Mouse (Mus musculus): ENCODE data around the gene Il1r2. TPM values are rescaled to one million over a fixed set of nuclear protein-coding genes. Genes with fewer than 3 reads are reported as not detected.

Gene Il1r2
- total RNA-seq, 2 experiments from 2014 or later = not detected

DNA sequence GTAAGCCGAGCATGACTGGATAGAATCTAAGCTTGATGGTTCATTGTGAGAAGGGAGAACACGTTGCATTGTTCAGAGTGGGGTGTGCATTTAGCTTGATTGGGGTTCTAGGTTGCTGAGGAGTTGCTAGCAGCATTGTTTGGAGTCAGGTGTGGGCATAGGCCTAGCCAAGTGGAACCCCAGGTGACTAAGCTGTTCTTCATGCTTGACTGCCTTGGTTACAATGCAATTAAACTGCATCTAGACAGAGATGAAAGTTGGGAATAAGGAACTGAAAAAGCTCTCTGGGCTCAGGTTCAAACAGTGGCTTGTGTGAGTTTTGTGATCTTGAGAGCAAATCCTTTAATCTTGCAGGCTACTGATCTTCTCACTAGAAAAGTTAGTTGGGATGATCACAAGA lies 55.4 kb downstream of the Il1r2 start:
- no peak for DNase-seq (ENCODE audit: low spot score in 2 of 2)

DNA sequence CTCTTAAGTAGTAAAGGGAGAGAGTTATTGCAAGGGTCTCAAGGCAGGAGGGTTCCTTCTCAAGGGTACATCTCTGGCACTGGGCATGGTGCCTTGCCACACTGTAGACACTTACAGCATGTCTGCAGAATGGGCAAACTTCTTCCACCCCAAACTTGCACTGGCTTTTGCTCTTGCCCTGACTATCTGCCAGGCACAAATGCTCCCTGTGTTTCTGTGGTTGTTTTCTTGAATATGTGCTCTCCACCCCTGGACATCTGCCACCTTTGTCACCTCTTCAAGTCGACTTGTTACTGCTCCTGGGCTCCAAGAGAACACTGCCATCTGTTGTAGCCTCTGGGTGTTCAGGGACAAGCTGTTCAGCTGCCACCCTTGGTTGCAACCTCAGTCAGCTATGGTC lies 57.8 kb downstream of the Il1r2 start:
- no peak for DNase-seq (ENCODE audit: low spot score in 2 of 2)

DNA sequence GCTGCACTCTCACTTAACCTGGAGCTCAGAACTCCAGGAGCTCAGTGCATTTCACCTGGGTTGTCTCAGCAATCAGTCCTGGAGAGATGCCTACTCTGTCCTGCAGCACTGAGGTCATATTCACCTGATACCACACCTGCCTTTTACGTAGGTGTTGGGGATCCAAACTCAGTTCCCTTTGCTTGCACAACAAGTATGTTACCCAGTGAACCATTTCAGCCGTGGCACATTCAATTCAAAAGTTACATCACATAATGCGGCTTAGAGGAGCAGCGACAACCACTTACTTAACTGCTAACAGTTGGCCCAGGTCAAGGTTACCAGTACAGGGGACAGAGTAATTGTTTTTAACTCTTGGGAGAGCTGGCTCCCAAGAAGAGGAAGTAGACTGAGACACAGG lies 58.8 kb downstream of the Il1r2 start:
- DNase-seq (ENCODE audit: low spot score in 2 of 2) = no peak

DNA sequence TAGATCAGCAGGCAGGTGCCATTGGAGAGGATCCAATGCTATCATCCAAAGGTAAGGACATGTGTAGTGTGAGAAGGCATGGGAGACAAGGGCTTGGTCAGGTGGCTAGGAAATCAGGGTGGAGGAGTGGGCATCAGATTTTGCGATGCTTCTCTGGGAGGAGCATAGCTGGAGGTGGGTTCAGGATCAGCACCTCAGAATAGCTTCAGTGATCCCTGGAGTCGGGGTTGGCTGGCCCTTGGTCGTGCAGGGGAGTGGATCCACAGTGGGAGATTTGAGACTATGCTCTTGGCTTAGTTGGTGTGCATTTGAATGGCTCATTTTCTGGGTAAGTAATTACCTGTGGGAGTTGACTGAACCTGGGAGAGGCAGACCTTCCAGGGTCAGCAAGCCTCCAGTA lies 59.7 kb downstream of the Il1r2 start:
- DNase-seq (ENCODE audit: low spot score in 2 of 2) = no peak

DNA sequence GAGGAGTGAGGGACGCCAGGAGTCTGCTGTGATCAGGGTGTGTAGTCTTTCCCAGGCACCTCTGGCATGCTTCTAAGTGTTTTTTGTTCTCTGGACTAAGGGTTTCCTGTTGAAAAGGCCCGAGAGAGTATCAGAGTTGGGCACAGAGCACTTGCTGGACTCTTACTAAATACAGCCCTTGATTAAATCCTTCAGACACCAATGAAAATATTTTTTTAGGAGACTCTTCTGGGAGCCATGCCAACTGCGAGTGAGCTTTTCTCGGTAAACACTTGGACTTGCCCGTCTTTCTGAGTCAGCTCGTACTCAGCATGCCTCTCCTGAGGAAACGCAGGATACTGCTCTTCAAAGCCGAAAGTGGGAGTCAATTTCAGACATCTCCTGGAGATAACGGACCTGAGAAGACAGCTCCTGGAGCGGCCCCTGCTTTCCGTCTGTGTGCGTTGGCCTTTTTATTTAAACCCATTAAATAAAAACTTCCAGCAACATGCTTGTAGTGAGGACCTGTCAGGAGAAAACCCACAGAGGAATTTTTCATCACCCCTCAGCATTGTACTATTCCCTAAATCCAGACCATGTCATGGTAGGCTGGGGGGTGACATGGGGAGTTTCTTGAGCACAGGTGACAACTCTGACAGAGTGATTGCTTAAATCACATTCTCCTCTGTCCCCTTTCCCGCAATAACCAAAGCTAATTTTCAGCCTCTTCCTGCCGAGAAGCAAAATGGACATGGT lies 66.1 kb downstream of the Il1r2 start:
- DNase-seq (ENCODE audit: low spot score in 2 of 2) = peak; percentile 47 to 74

DNA sequence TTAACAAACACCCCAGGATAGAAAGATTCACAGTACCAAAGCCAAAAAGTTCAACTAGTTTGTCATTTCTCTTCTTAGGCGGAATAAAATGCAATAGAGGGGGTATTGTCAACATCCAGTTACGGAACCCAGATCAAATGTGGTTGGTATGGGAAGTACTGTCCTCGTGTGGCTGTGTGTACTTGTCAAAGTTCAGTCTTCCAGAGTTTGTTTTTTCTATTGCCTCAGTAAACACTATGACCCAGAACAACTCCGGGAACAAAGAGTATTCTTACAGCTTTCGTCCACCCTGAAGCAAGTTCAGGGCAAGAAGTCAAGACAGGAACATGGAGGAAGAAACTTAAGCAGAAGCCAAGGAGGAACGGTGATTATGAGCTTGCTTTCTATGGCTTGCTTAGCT lies 82.2 kb downstream of the Il1r2 start:
- DNase-seq (ENCODE audit: low spot score in 2 of 2) = no peak

DNA sequence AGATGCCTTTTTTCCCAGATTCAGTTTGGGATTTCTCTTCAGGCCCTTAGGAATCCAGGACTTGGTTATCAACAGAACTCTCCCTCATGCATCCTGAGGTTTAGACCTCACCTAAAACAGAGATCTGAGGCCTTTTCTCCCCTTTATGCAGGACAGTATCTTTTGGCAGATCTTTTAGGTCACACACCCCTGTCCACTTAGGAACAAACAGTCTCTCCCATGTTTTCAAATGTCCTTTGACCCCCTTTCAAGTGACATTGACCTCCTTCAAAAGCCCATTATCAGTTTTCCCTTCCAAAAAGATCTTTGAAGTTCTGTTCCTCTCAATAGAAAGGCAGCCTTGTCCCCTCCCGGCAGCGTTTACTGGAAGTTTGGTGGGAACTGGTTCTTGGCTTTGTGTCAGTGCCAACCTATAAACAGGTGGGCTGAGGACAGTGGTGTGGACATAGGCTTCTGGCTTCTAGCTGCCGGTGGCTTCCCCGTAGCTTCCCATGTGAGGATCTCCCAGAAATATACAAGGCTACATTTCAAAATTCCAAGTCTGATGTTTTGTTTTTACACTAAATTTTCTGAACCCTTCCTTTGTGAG lies 89.5 kb downstream of the Il1r2 start:
- DNase-seq (ENCODE audit: low spot score in 2 of 2) = no peak

DNA sequence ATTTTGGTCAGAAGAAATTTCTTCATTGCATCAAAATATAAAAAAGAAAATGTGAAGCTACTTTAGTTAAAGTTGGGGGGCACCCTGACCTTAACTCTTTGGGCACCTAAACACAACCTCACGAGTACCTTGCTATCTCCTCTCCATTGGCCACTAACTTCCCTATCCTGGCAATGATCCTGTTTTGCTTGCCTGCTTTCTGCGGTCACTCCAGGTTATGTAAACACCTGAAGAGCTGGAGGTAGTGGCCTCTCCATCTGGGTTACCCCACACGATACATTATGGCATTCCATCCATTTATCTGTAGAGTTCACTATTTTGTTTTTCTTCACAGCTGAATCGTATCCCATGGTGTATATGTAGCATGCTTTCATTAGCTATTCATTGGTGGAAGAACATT lies 90.5 kb downstream of the Il1r2 start:
- DNase-seq (ENCODE audit: low spot score in 2 of 2) = no peak

DNA sequence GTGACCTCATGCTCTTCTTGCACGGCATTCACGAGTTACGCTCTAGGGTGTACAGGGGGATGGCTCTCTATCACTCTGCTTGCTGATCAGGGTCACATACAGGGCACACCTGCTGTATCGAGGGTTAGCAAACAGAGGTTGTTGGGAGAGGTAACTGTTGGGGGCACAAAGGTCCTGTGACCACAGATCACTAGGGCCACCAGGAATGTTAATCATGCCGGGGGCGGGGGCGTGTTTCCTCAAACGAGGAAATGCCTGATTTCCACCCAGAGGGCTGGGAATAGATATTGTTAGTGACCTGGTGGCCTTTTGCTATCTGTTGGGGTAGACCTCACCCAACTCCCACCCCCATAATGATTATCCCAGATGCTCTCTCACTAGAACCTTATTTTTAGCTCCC lies 93.7 kb downstream of the Il1r2 start:
- no peak for DNase-seq (ENCODE audit: low spot score in 2 of 2)

DNA sequence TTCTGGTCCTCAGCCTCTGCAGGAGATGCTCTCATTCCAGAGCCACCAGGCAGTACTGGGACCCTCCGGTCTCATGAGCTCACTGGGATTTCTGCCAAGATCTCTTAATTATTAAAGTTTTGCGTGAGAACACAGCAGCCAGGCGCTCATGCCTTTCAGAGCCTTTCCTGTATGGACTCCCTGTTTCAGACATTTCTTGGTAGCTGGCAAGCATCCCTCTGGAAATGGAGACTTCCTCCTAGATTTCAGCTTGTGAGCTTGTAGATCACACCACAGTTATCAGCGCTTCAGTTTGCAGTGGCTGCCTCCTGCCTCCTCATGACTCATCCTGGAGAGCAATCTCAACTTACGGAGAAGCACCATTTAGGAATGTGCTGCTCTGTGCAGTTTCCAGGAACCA lies 98.0 kb downstream of the Il1r2 start:
- DNase-seq (ENCODE audit: low spot score in 2 of 2) = peak; percentile 38 to 47

DNA sequence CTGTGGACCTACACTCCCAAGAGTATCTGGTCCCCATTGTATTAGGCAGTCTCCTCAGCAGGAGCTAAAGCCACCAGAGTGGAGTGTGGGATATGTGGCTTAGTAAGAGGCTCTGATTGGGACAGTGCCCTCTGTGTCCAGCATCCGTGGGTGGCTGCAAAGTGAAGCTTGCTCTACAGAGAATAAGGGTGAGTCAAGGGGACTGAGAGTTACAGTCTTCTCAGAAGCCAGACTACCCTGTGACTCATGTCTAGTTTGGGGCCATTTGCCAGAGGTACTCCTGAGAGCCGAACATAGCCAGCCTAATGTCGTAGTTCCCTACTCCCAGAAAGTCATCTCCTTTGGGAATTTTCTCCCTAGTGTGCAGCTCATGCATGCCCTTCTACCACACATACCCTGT lies 100.3 kb downstream of the Il1r2 start:
- no peak for DNase-seq (ENCODE audit: low spot score in 2 of 2)

Other genes with a start within 250 kb of the Il1r2 start
- 100 to 1,000 TPM; 112 to 117 TPM for gene Map4k4, start 173.2 kb upstream of the Il1r2 start, total RNA-seq (2021)
- 1 to 10 TPM; 8.2 to 8.5 TPM for gene Il1r1, start 151.0 kb downstream of the Il1r2 start, total RNA-seq (2021)

All from layer of hippocampus, adult 18-20 months (tissue).